Mouse (Mus musculus): ENCODE measurements around the gene Prmt1. TPM values are rescaled to one million over a fixed set of nuclear protein-coding genes. Genes with fewer than 3 reads are reported as not detected.
A peak's percentile ranks its signal among the peaks of the same experiment; 100 is the strongest.

Gene Prmt1
- polyA plus RNA-seq, 1 experiment from 2014 or later, result 319 TPM

GRCm38 (mm10) chr7:44928570-44928969 is 57.8 kb downstream of the Prmt1 start:
- no peak overlapping the region for H3K27ac ChIP-seq (ENCODE audit: low read depth, low read length)
- ATAC-seq (ENCODE audit: insufficient read depth, low FRiP score, low TSS enrichment), result no peak

More at GRCm38 (mm10) chr7:44928570-44928969, 57.8 kb downstream of the Prmt1 start:
- peak overlapping the region; percentile 89 for H3K9ac ChIP-seq (ENCODE audit: low read length)
- no peak for DNase-seq (ENCODE audit: low spot score)
- peaks cover 3% of the 10 kb centered on the region for H3K36me3 ChIP-seq (ENCODE audit: control insufficient read depth, insufficient read depth, low read length)
- H3K4me2 ChIP-seq (ENCODE audit: low read depth), result peak overlapping the region; percentile 68
- peak overlapping the region; percentile 98 for H3K4me3 ChIP-seq (ENCODE audit: low read depth, low read length)
- 0% methylated on average over 1 of the region's 1 CpGs for WGBS
- no peaks in the 10 kb centered on the region for H3K9me3 ChIP-seq (ENCODE audit: control insufficient read depth, low read length)
- H3K27me3 ChIP-seq (ENCODE audit: control insufficient read depth, insufficient read depth, low read length), result no peaks in the 10 kb centered on the region
- peaks cover 9% of the 10 kb centered on the region for H3K4me1 ChIP-seq (ENCODE audit: control insufficient read depth, insufficient read depth, low read length)

Small RNAs within 50 kb of the gene (microRNA-seq; reads per million reads assigned to microRNA genes)
- not detected for gene Mir7054

Other genes starting within 250 kb of the Prmt1 start
- 37.5 and 41.2 TPM in 2 replicates for gene Vrk3, start 238.2 kb downstream of the Prmt1 start, polyA plus RNA-seq (2014; fragmentation: Nextera tagmentation; extraction: Ambion mirVana)
- 2.9 and 3.2 TPM in 2 replicates for gene Zfp473, start 235.5 kb downstream of the Prmt1 start, polyA plus RNA-seq (2014; fragmentation: Nextera tagmentation; extraction: Ambion mirVana)
- gene Nup62, start 170.5 kb downstream of the Prmt1 start, polyA plus RNA-seq (2014; fragmentation: Nextera tagmentation; extraction: Ambion mirVana), result 64.2 and 68.3 TPM in 2 replicates
- 0.65 and 1.1 TPM in 2 replicates for gene Il4i1, start 170.2 kb downstream of the Prmt1 start, polyA plus RNA-seq (2014; fragmentation: Nextera tagmentation; extraction: Ambion mirVana)
- gene Atf5, start 169.9 kb downstream of the Prmt1 start, polyA plus RNA-seq (2014; fragmentation: Nextera tagmentation; extraction: Ambion mirVana), result 2.1 and 3.1 TPM in 2 replicates
- gene Akt1s1, start 137.6 kb downstream of the Prmt1 start, polyA plus RNA-seq (2014; fragmentation: Nextera tagmentation; extraction: Ambion mirVana), result 37.2 and 49.3 TPM in 2 replicates
- gene Tbc1d17, start 137.5 kb downstream of the Prmt1 start, polyA plus RNA-seq (2014; fragmentation: Nextera tagmentation; extraction: Ambion mirVana), result 69.3 and 93.0 TPM in 2 replicates
- gene Pnkp, start 129.4 kb downstream of the Prmt1 start, polyA plus RNA-seq (2014; fragmentation: Nextera tagmentation; extraction: Ambion mirVana), result 30.2 and 30.6 TPM in 2 replicates
- 418 and 419 TPM in 2 replicates for gene Ptov1, start 116.8 kb downstream of the Prmt1 start, polyA plus RNA-seq (2014; fragmentation: Nextera tagmentation; extraction: Ambion mirVana)
- gene Med25, start 93.9 kb downstream of the Prmt1 start, polyA plus RNA-seq (2014; fragmentation: Nextera tagmentation; extraction: Ambion mirVana), result 87.7 and 93.1 TPM in 2 replicates
- gene Fuz, start 90.5 kb downstream of the Prmt1 start, polyA plus RNA-seq (2014; fragmentation: Nextera tagmentation; extraction: Ambion mirVana), result 18.7 and 20.0 TPM in 2 replicates
- 92.5 and 95.0 TPM in 2 replicates for gene Ap2a1, start 57.1 kb downstream of the Prmt1 start, polyA plus RNA-seq (2014; fragmentation: Nextera tagmentation; extraction: Ambion mirVana)
- gene Tsks, start 43.4 kb downstream of the Prmt1 start, polyA plus RNA-seq (2014; fragmentation: Nextera tagmentation; extraction: Ambion mirVana), result 0.27 TPM in 1 of 2 replicates, not detected in the other
- gene Cpt1c, start 11.7 kb downstream of the Prmt1 start, polyA plus RNA-seq (2014; fragmentation: Nextera tagmentation; extraction: Ambion mirVana), result 22.0 and 25.2 TPM in 2 replicates
- gene Irf3, start 11.1 kb upstream of the Prmt1 start, polyA plus RNA-seq (2014; fragmentation: Nextera tagmentation; extraction: Ambion mirVana), result 67.1 and 72.3 TPM in 2 replicates
- gene Bcl2l12, start 12.1 kb upstream of the Prmt1 start, polyA plus RNA-seq (2014; fragmentation: Nextera tagmentation; extraction: Ambion mirVana), result 51.6 and 52.9 TPM in 2 replicates
- gene Scaf1, start 29.8 kb upstream of the Prmt1 start, polyA plus RNA-seq (2014; fragmentation: Nextera tagmentation; extraction: Ambion mirVana), result 54.7 and 57.6 TPM in 2 replicates
- gene Rras, start 31.4 kb upstream of the Prmt1 start, polyA plus RNA-seq (2014; fragmentation: Nextera tagmentation; extraction: Ambion mirVana), result 17.7 and 20.0 TPM in 2 replicates
- 12.9 and 13.2 TPM in 2 replicates for gene Prr12, start 66.3 kb upstream of the Prmt1 start, polyA plus RNA-seq (2014; fragmentation: Nextera tagmentation; extraction: Ambion mirVana)
- gene Nosip, start 75.9 kb upstream of the Prmt1 start, polyA plus RNA-seq (2014; fragmentation: Nextera tagmentation; extraction: Ambion mirVana), result 59.3 and 65.1 TPM in 2 replicates
- gene Prrg2, start 76.1 kb upstream of the Prmt1 start, polyA plus RNA-seq (2014; fragmentation: Nextera tagmentation; extraction: Ambion mirVana), result 14.8 and 16.2 TPM in 2 replicates
- 142 and 151 TPM in 2 replicates for gene Rcn3, start 105.7 kb upstream of the Prmt1 start, polyA plus RNA-seq (2014; fragmentation: Nextera tagmentation; extraction: Ambion mirVana)
- 11.3 and 12.8 TPM in 2 replicates for gene Fcgrt, start 117.3 kb upstream of the Prmt1 start, polyA plus RNA-seq (2014; fragmentation: Nextera tagmentation; extraction: Ambion mirVana)
- 1,454 and 1,462 TPM in 2 replicates for gene Rps11, start 137.9 kb upstream of the Prmt1 start, polyA plus RNA-seq (2014; fragmentation: Nextera tagmentation; extraction: Ambion mirVana)
- 1,071 and 1,190 TPM in 2 replicates for gene Rpl13a, start 142.2 kb upstream of the Prmt1 start, polyA plus RNA-seq (2014; fragmentation: Nextera tagmentation; extraction: Ambion mirVana)
- gene Gm45713, start 149.7 kb upstream of the Prmt1 start, polyA plus RNA-seq (2014; fragmentation: Nextera tagmentation; extraction: Ambion mirVana), result 0.21 and 0.30 TPM in 2 replicates
- 0.76 and 0.85 TPM in 2 replicates for gene Flt3l, start 149.9 kb upstream of the Prmt1 start, polyA plus RNA-seq (2014; fragmentation: Nextera tagmentation; extraction: Ambion mirVana)
- 98.4 and 108 TPM in 2 replicates for gene Pih1d1, start 167.7 kb upstream of the Prmt1 start, polyA plus RNA-seq (2014; fragmentation: Nextera tagmentation; extraction: Ambion mirVana)
- 34.2 and 37.6 TPM in 2 replicates for gene Aldh16a1, start 168.0 kb upstream of the Prmt1 start, polyA plus RNA-seq (2014; fragmentation: Nextera tagmentation; extraction: Ambion mirVana)
- gene Slc17a7, start 177.4 kb upstream of the Prmt1 start, polyA plus RNA-seq (2014; fragmentation: Nextera tagmentation; extraction: Ambion mirVana), result 2.3 and 3.6 TPM in 2 replicates
- not detected in 2 replicates for gene Gfy, start 193.0 kb upstream of the Prmt1 start, polyA plus RNA-seq (2014; fragmentation: Nextera tagmentation; extraction: Ambion mirVana)
- not detected in 2 replicates for gene Pth2, start 194.4 kb upstream of the Prmt1 start, polyA plus RNA-seq (2014; fragmentation: Nextera tagmentation; extraction: Ambion mirVana)
- gene Ccdc155, start 218.3 kb upstream of the Prmt1 start, polyA plus RNA-seq (2014; fragmentation: Nextera tagmentation; extraction: Ambion mirVana), result 0.27 and 0.47 TPM in 2 replicates
- gene Dkkl1, start 225.6 kb upstream of the Prmt1 start, polyA plus RNA-seq (2014; fragmentation: Nextera tagmentation; extraction: Ambion mirVana), result 3.1 and 5.2 TPM in 2 replicates
- gene Tead2, start 229.2 kb upstream of the Prmt1 start, polyA plus RNA-seq (2014; fragmentation: Nextera tagmentation; extraction: Ambion mirVana), result 247 and 252 TPM in 2 replicates